Mouse (Mus musculus): ENCODE results near the gene Rgs3. TPM values are rescaled to one million over a fixed set of nuclear protein-coding genes. Genes with fewer than 3 reads are reported as not detected.

Rgs3 gene
- 8.2 TPM for polyA plus RNA-seq (2021)

- no peaks in the 10 kb centered on the region for H3K27me3 ChIP-seq
- ChIA-PET CTCF (interaction anchor here (0.8 to 2.0 kb wide), 3 partner anchors 137 to 204 kb away, joined by 3 to 12 read pairs (median 4); no protein-coding TSS in a partner anchor), POLR2A (no interaction called here)
- DNase-seq (ENCODE audit: low read depth, low spot score) (no peak), ATAC-seq (no peak)
- in situ Hi-C loops (cut with MboI; ENCODE audit: low pct_unique_long_range_greater_than_20kb): loop anchor here (5.0 to 25.0 kb wide), 3 partner anchors 137 to 577 kb away; no protein-coding TSS in a partner anchor
- TF ChIP-seq CTCF (IDR thresholded peaks at IDR 0.05): no peak
These were observed at the start of gene Rgs3 for GRCm38 (mm10) chr4:62559797-62560329. Gene Rgs3, plus strand, starts transcription at chr4:62559847.

DNA sequence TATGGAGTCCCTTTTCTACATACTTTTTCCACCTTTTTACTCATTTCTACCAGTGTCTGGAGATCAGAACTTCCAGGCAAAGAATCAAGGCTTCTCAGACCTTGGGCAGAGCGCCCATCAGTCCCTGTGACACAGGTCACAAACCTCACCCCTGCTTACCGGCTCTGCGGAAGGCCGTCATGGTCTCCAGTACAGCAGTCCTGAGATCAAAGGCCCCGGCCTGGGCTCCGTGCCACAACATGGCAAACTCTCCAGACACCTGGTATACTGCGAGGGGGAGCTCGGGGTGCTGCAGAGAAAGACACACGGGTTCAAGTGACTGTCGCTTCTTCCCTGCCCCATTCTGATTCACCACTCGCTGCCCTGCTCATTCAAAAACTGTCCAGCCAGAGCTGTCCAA, 49.7 kb upstream of the Rgs3 start:
- ATAC-seq (no peak), DNase-seq (ENCODE audit: low read depth, low spot score) (no peak)
- POLR2A ChIA-PET: interaction anchor here (0.6 to 1.2 kb wide), 2 partner anchors 21 to 101 kb away, joined by 3 read pairs; partner anchors contain the start of genes Cdc26 and Prpf4
- CTCF ChIA-PET: no interaction called here
- in situ Hi-C loops (cut with MboI; ENCODE audit: low pct_unique_long_range_greater_than_20kb): loop anchor here (5.0 kb wide), 1 partner anchor 103 kb away; the partner anchor contains the start of genes Cdc26 and Prpf4
- no peak for TF ChIP-seq CTCF (IDR thresholded peaks at IDR 0.05)
- no peaks in the 10 kb centered on the region for H3K27me3 ChIP-seq

DNA sequence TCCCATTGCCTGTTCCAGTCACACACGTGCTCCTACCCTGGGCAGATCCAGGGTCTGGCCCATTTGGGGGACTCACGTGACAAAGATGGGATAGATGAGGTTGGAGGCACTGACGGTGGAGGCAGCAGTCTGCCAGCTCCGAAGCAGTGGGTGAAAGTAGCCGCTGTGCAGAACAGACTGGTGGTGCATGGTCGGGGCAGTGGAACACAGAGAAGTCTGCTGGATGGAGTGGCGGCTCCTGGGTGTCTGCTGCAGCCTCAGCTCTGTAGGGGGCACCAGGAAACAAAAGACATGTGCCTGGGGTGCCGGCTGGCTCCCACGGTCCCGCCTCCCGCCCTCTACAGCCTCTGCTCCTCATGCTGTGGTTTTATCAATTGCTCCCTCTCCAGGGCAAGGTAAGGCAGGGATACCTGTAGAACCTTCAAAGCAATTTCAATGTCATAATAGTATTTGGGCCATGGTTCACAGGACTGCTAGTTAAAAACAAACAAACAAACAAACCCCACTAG, 45.6 kb upstream of the Rgs3 start:
- TF ChIP-seq CTCF (IDR thresholded peaks at IDR 0.05): no peak
- POLR2A ChIA-PET: no interaction called here
- no peaks in the 10 kb centered on the region for H3K27me3 ChIP-seq
- in situ Hi-C loops (cut with MboI; ENCODE audit: low pct_unique_long_range_greater_than_20kb): no loop called here
- CTCF ChIA-PET: no interaction called here
- ATAC-seq: no peak
- DNase-seq (ENCODE audit: low read depth, low spot score): no peak

- TF ChIP-seq CTCF (IDR thresholded peaks at IDR 0.05): no peak
- in situ Hi-C loops (cut with MboI; ENCODE audit: low pct_unique_long_range_greater_than_20kb): no loop called here
- ATAC-seq (no peak), DNase-seq (ENCODE audit: low read depth, low spot score) (no peak)
- POLR2A ChIA-PET: no interaction called here
- H3K27me3 ChIP-seq: no peaks in the 10 kb centered on the region
- CTCF ChIA-PET: no interaction called here
These were observed 44.7 kb upstream of the Rgs3 start for GRCm38 (mm10) chr4:62514995-62515394.

- DNase-seq (ENCODE audit: low read depth, low spot score) (no peak), ATAC-seq (no peak)
- TF ChIP-seq CTCF (IDR thresholded peaks at IDR 0.05): no peak
- in situ Hi-C loops (cut with MboI; ENCODE audit: low pct_unique_long_range_greater_than_20kb): no loop called here
- CTCF ChIA-PET: no interaction called here
- POLR2A ChIA-PET: no interaction called here
- no peaks in the 10 kb centered on the region for H3K27me3 ChIP-seq
These were observed 44.2 kb upstream of the Rgs3 start for GRCm38 (mm10) chr4:62515490-62515889.

GRCm38 (mm10) chr4:62516079-62516478, 43.6 kb upstream of the Rgs3 start:
- in situ Hi-C loops (cut with MboI; ENCODE audit: low pct_unique_long_range_greater_than_20kb): no loop called here
- H3K27me3 ChIP-seq: no peaks in the 10 kb centered on the region
- ChIA-PET POLR2A (no interaction called here), CTCF (no interaction called here)
- no peak for ATAC-seq
- DNase-seq (ENCODE audit: low read depth, low spot score): no peak
- no peak for TF ChIP-seq CTCF (IDR thresholded peaks at IDR 0.05)

GRCm38 (mm10) chr4:62516579-62516978, 43.1 kb upstream of the Rgs3 start:
- TF ChIP-seq CTCF (IDR thresholded peaks at IDR 0.05): no peak
- CTCF ChIA-PET: interaction anchor here (1.0 to 1.3 kb wide), 2 partner anchors 9 to 63 kb away, joined by 3 read pairs; no protein-coding TSS in a partner anchor
- in situ Hi-C loops (cut with MboI; ENCODE audit: low pct_unique_long_range_greater_than_20kb): no loop called here
- POLR2A ChIA-PET: no interaction called here
- DNase-seq (ENCODE audit: low read depth, low spot score) (no peak), ATAC-seq (no peak)
- H3K27me3 ChIP-seq: no peaks in the 10 kb centered on the region

DNA sequence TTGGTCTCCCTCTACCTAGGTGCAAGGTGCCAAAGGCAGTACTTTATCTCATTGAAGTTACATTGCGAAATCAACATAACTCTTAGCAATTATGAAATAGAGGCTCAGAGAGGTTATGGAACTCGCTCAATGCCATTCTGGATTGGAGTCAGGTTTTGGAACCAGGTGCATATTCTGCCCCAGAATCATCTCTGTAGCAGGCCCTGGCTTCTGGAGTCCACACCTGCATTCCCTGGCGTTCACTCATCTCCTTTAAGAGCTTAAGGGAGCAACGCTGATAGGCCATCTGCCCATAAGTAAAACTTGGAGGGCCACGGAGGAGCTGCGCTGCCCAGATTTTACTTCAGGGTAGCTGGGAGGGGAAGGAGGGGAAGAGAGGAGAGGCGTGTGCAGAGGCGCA, 42.6 kb upstream of the Rgs3 start:
- in situ Hi-C loops (cut with MboI; ENCODE audit: low pct_unique_long_range_greater_than_20kb): no loop called here
- POLR2A ChIA-PET: interaction anchor here (0.5 kb wide), 1 partner anchor 9 kb away, joined by 8 read pairs; no protein-coding TSS in a partner anchor
- CTCF ChIA-PET: interaction anchor here (1.0 to 1.3 kb wide), 2 partner anchors 9 to 63 kb away, joined by 3 read pairs; no protein-coding TSS in a partner anchor
- H3K27me3 ChIP-seq: no peaks in the 10 kb centered on the region
- no peak for ATAC-seq
- no peak for DNase-seq (ENCODE audit: low read depth, low spot score)
- TF ChIP-seq CTCF (IDR thresholded peaks at IDR 0.05): no peak

GRCm38 (mm10) chr4:62517538-62518415, 41.9 kb upstream of the Rgs3 start:
- ATAC-seq: no peak
- no peaks in the 10 kb centered on the region for H3K27me3 ChIP-seq
- no peak for DNase-seq (ENCODE audit: low read depth, low spot score)
- TF ChIP-seq CTCF (IDR thresholded peaks at IDR 0.05): no peak
- CTCF ChIA-PET: interaction anchor here (0.6 to 1.3 kb wide), 4 partner anchors 10 to 209 kb away, joined by 3 to 4 read pairs (median 3); no protein-coding TSS in a partner anchor
- in situ Hi-C loops (cut with MboI; ENCODE audit: low pct_unique_long_range_greater_than_20kb): no loop called here
- POLR2A ChIA-PET: interaction anchor here (0.5 to 1.6 kb wide), 2 partner anchors 8 to 110 kb away, joined by 4 to 8 read pairs; partner anchors contain the start of genes Cdc26 and Prpf4

DNA sequence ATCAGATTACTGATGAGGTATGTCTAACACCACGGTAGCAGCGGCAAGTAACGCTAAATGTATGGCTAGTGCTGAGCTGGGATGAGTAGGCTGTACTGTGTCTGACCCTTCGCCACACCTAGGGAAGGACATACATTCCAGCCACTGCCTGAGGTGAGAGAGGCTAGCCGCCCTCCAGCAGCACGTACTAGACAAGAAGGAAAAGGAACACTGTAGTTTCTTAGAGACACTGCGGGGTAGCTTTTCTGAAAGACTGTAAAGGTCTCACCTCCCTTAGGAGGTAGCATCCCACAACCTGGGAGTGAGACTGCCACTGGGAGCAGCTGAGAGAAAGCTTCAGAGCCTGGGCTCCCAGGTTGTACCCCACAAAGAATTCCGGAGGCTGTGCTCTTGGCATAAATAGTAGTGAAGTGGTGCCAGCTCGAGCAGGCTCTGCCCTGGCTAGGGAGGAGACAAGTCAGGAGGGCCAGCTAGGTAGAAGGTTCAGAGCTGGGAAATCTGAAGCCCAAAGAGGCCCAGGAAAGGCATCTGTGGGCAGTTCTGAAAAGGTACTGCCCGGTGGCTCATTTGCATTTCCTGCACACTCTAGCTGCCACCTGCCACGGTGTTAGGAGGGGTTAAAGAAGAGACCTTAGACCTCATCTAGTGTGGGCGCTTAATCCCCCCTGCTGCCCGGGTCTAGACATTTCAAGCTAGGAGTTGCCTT, 41.1 kb upstream of the Rgs3 start:
- CTCF ChIA-PET: interaction anchor here (0.6 to 1.3 kb wide), 4 partner anchors 17 to 208 kb away, joined by 3 to 6 read pairs (median 4); no protein-coding TSS in a partner anchor
- POLR2A ChIA-PET: interaction anchor here (1.6 kb wide), 1 partner anchor 111 kb away, joined by 4 read pairs; the partner anchor contains the start of genes Cdc26 and Prpf4
- TF ChIP-seq CTCF (IDR thresholded peaks at IDR 0.05): no peak
- in situ Hi-C loops (cut with MboI; ENCODE audit: low pct_unique_long_range_greater_than_20kb): no loop called here
- DNase-seq (ENCODE audit: low read depth, low spot score): no peak
- no peaks in the 10 kb centered on the region for H3K27me3 ChIP-seq
- no peak for ATAC-seq

Data from Patski (cell line).